Mouse (Mus musculus) CD4-positive, CD25-positive, alpha-beta regulatory T cell, adult 4 months (primary cell): ENCODE measurements around the gene Tex264. TPM values are rescaled to one million over a fixed set of nuclear protein-coding genes. Genes with fewer than 3 reads are reported as not detected.
A peak's percentile ranks its signal among the peaks of the same experiment; 100 is the strongest.

Experiments
- ATAC-seq: one replicate; pipeline ENCODE4 v1.8.0; 2017
- polyA plus RNA-seq, 2 experiments: library from polyadenylated mRNA; unstranded; fragments of 100-300 nt; shearing (Covaris generic); gene quantifications; one replicate each; pipeline ENCODE4 v1.2.1; 2017

Gene Tex264
- polyA plus RNA-seq, result 10 to 100 TPM; 40.7 to 62.0 TPM

DNA sequence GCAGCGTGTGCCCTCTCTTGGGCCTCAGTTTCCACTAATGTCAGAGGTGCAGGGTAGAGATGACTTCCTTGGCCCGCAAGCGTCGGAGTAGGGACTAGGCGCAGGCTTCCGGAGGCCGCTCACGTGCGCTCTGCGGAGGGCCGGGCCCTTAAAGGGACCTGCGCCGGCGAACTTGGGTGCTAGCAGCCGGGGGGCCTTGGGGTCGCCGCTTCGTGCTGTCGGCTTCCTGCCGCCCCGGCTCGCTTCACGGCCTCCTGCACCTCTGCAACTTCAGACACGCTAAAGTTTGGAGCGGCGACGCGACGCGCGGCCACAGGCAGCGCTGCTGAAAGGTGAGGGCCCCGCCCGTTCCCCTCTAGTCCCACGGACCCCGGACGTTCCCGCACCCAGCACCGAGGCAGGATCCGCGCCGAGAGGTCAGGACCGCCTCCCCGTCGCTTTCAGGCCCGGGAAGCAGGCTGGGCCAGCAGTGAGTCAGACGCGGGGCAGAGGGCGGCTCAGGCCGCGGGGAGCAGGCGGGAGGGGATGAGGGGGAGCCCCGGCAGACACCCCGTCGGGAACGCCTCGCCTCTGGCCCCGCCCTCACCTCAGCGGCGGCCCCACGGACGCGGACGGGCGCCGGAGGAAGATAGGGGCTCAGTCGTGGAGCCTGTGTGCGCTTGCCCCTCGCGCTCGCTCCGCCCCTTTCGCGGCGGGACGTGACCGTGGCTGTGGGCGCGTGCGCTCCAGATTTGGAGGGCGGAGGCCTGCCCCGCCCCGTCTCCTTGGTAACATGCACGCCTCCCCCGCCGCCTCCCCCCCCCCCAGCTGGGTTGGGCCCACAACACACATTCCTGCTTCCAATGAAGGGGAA is at the start of gene Tex264:
Gene Tex264, minus strand, starts transcription at position 679 of the 853 bp plus-strand sequence.
- ATAC-seq, result peak; percentile 81

DNA sequence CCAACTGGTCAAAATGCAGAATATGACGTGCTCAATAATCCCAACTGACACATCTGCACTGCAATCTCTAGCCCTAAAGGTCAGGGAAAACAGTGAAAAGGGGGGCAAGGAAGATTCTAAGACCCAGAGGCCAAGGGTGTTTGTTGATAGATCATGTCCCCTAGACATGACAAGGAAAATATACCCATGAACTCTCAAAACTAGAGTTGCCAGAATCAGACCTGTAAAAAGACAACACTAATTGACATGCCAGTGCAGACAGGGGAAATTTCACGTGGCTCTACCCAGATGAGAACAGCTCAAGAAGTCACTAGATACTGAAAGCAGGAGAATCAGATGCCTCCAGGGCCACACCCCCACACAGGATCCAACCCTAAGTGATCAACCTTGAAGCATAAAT is 48.0 kb upstream of the Tex264 start:
- ATAC-seq, result no peak

DNA sequence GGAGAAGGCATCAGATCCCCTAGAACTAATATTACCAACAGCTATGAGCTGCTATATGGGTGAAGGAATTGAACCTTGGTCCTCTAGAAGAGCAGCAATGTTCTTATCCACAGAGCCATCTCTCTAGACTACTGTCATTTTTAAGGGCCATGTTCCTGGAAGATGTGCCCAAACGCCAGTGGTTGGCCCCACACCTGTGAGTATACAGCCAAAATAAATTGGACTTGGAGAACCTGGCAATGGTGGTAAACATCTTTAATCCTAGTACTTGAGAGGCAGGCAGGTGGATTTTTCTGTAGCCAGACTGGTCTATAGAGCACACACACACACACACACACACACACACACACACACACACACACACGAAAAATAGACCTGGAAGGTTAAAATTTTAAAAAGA is 43.7 kb upstream of the Tex264 start:
- no peak for ATAC-seq

DNA sequence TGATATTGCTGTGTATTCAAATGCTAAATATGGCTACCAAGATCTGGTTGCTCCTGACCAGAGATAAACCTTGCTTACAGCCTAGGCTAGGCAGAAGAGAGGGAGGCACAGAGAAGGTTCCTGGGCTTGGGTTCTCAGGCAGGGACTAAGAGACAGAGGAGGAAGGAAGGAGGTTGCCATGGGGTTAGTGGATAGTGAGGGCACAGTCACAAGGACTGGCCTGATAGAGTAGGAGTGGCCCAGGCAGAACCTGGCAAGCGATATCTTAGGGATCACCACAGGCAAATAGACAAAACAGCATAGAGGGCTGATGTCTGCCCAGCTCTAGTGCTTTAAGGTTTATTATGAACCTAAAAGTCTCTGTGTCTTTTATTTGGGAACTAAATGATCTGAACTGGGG is 41.2 kb upstream of the Tex264 start:
- no peak for ATAC-seq

DNA sequence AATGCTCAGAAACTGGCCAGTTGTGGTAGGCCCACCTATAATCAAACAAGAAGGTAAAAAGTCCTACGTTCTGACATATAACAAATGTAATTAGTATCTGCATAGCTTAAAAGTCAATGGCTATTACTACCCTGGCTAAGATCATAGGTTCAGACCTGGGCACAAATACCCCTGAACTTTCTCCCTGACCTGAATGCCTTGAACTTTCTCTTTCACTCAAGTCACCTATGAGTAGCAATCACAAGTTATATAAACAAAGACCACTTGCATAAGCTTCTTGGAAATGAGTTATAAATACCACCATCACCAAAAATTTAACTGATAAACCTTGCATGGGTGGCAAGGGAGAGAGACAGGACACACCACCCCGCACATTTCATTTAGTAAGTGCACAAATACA is 39.7 kb upstream of the Tex264 start:
- no peak for ATAC-seq

DNA sequence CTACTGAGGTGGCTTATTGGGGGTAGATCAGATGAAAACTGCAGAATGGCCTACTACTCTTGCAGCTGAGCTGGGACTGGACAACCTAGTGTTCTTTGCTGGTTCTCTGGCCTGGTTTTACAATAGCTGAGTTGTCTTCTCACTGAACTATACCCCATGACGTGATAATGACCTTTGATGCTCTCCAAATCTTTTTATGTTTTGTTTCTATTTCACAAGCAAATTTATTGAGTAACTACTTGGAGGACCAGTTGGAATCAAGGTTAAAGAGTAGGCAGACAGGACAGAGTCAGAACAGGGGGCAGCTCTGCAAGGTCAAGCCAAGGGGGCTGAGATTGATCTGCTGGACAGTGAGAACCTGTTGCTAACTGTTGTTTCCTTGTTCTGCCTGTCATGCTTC is 39.1 kb upstream of the Tex264 start:
- no peak for ATAC-seq

DNA sequence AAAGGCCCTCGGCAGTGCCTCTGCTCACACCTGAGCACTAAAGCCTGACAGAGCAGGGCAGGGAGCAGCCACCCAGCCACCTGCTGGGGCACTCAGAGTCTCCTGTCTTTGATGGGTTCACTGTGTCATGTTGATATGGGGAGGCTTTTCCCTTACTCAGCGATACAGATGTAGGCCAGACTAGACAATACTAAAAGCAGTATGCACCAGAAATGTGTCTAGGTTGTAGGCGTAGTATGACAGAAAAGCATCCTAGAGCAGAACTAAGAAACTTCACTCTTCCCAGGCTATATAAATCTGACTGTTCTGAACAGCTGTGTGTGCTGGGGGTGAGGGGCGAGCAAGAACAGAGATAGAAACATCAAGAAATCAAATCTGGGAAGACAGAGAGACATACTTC is 31.0 kb upstream of the Tex264 start:
- ATAC-seq, result no peak

DNA sequence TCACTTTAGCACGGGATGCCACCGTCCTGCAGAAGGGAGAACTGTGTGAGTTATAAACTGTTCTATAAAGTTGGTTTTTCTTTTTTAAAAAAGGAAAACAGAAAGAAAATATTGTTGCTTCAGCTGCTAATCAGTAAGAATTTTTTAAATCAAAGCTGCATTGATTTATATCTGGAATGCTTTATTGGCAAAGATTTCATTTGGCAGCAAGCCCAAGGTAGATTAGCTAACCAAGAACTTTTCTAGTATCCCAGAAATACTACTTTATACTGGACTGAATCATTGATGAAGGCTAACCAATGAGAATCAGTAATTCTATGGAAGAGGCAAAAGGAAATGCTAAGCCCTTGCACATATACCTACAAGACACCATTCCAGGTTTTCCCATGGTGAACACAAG is 30.5 kb upstream of the Tex264 start:
- no peak for ATAC-seq

DNA sequence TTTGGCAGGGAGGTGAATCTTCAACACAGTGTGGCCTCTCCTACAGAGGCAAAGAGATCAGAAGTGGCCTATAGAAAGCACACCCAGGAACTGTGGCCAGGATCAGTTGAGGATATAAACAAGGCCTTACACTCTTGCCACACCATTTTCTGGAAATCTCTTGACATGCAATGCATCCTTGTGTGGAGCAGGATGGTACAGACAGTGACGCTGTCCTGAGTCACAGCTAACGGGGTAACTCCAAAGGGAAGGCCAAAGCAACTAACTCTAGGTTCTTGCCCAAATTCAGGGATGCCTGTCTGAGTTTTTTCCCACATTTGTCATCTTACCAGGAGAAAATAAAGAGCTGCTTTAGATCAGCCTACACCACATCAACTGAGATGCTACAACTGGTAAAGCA is 26.7 kb upstream of the Tex264 start:
- ATAC-seq, result no peak

DNA sequence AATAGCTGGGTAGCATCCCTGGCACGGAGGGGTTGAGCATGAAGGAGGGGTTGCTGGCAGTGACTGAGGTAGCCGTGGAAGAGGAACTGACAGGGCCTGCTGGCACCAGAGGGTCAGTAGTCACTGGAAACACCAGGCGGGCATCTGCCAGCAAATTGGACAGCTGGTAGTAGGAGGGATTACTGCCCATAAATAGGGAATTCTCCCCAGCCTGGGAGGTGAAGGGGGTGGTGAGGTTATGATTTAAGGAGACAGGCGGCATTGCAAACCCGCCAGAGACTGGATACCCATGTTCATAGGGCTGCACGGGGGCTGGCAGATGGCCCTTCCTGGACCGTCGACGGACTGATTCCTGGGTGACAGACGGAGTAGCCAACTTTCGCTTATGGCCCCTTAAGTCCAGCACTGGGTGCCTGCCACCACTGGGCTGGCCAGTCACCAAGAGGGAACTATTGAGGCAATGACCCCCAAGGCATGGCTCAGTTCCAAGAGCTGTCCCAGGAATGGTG is 7.3 kb upstream of the Tex264 start:
- ATAC-seq, result no peak

DNA sequence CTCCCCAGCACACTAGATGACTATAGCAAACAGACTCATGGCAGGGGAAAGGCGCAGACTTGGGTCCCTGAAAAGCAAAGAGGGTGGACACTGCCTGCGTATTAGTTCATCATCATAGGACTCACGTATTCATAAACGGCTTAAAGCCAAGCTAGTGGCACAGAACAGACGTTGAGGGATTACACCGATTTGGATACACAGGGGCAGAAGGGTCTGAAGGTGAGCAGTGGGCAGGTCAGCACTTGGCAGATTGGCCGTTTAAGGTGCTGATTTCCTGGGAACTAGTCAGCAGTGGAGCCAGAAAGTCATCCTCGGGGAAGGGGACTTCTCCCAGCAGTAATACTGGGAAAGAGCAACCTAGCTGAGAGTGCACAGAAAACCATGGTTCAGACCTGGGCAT is 3.1 kb upstream of the Tex264 start:
- no peak for ATAC-seq

DNA sequence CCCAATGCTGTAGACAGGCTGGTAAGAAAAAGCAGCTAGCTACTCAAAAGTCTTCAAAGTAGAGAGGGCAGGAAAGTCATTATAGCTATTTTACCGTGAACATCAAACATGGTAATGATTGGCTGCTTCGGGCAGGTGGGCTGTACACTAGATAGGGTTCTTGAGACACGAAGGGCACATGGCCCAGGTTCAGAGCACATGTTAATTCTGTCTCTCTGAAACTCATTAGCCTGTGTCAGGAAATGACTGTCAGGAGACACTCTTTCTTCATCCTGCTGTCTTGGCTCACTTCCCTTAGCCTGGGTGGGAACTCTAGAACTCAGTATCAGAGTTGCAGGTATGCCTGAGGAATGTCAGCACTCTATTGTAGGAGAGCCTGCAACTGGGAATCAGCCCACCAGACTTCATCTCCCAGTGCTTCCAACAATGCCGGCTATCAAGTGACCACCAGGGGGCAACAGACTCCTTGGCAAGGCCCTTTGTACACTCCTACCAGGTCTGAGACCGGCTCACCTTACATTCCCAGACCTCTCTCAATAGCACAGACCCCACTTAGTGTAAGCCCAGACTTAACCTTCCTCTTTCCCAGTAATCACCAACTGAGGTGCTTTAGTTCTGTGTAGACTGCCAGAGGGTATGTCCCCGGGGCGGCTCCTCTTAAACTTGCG is 1.4 kb upstream of the Tex264 start:
- peak; percentile 27 for ATAC-seq

DNA sequence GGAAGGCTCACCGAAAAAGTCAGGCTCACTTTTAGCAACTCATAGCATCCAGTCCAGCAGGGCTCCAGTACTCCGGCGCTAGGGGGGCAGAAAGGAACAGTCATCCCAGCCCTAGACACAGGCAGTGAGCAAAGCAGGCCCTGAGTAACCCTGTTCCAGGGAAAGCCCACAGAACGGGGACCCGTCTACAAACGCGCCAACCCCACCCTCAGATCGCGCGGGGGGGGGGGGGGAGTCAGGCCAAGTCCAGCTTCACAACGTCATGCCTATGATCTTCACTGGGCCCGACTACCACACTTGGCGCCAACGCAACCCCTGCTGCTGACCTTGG is 844 bp downstream of the Tex264 start:
- no peak for ATAC-seq

DNA sequence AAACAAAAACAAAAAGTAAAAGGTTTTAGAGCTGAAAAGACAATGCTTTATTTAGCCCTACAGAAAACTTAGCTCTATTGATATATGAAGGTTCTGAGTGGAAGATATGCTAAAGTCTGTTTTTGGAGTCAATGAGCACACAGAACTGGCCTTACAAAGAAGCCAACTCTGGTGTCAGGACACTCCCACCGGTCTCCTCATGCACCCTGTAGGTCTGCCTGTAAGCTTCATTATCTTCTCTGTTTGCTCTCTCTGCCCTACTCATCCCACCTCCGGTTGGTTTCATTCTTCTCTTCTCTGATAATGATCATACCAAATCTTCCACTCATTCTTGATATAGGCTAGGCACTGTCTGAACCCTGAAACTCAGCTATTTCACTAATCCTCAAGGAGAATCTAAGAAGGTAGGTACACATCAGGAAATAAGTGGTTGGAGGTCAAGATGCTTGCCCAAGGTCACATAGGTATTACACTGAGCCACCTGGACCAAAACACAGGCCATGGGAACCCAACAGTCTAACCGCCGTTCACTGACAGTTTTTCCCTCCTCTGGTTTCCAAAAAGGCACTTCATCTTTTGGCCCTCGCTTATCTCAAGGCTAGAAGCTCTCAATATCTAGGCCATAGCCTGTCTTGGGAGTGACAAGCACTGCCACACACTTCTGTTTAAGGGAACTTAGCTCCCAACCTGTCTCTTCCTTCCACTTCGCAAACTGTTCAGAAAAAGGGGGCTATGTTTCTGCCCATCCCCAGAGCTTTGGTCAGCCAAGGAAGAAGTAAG is 1.4 kb downstream of the Tex264 start:
- no peak for ATAC-seq

DNA sequence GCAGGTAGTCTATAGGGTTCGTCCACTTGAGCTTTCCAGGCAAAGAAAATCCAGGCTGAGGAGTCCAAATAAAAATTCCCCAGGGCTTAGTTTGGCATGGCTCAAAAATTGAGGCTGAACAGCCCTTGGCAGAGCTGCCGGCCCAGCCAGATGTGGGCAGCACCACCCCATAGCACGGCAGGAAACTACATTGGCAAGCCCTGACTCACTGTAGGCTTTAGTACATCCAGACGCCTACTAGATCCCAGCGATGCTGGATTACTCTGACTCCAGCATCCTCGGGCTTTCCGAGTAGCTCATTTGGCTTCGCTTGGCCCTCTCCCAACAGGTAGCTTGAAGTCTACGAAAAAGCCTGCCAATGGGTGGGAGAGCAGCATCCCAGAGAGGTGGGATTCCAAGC is 4.7 kb downstream of the Tex264 start:
- ATAC-seq, result no peak

DNA sequence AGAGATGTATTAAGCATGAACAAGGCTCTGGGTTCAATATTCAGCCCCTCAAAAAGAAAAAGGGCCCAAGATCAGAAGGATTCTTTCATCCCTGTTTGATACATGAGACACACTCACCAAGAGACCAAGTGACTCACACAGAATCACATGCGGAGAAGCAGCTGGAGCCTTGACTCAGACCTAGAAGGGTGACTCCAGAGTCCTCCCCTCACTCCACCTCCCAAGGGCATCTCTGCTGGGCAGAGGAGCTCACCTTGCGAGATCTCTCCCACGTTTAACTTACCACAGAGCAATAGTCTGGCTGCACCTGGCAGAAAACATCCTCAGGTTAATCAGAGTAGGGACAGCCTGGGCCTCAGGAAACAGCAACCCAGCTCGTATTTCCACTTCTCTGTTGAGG is 7.5 kb downstream of the Tex264 start:
- no peak for ATAC-seq

DNA sequence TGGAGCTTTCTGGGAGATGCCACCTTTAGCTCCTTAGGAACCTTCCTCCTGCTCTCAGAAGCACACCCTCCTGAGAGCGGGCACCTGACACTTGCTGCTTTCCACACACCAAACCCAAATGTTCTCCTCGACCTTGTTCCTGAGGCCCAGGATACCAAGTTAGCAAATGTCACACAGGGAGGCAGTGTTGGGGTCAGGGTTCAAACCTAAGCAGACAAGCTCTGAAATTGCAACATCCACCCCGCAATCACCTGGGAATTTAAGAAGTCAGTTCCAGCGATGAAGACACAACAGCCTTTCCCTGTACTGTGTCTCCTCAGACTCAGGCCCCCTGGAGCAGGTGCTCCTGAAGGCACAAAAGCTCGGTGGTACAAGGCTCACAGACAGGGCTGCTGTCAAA is 8.0 kb downstream of the Tex264 start:
- no peak for ATAC-seq

DNA sequence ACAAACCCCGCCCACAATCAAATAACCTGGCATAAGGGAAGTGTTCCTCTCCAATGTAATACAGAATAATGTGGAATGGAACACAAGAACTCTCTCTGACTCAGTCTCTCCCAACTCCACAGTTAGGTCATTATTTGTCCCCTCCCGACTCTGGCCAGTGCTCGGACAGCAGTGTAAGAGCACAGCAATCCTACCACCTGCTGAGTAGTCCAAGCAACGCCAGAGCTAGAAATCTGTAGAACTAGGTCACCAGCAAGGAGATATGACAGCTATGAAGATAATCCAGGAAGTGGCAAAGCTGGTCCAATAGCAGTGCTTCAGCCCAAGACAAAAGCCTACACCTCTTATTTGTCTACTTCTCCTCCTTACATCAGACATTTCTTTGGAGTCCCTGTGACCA is 9.2 kb downstream of the Tex264 start:
- no peak for ATAC-seq

DNA sequence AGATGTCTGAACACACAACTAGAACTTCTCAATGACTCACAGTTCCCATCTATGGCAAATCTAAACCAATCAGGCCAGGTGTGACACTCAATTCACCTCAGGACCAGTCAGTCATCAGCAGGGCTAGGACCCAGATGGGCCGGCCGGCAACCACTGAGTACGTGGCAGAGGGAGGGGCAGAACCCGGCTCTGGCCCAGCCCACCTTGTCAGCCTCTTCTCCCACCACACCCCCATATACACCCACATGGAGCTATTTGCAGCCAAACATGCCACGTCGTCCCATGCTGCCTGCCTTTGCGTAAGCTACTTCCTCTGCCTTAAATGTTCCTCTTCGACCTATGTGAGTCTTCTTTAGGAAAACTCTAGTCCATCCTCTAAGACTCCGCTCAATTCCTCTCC is 9.8 kb downstream of the Tex264 start:
- ATAC-seq, result no peak

DNA sequence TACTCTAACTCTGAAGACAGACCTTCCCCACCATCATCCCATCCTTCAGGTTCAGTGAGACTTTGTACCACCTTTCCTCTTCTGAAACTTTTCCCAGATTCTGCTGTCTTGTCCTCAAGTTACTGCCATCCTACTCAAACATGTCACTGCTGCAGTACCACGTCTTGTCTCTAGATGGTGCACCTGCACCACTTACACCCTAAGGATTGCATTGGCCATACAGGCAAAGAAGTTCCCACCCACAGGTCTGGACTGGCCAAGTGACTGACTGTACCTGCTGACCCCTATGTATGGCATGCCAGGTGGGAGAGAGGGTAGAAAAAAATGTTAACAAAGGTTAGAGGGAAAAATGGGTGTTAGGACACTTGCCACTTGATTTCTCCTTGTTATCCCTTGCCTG is 10.2 kb downstream of the Tex264 start:
- peak; percentile 66 for ATAC-seq

DNA sequence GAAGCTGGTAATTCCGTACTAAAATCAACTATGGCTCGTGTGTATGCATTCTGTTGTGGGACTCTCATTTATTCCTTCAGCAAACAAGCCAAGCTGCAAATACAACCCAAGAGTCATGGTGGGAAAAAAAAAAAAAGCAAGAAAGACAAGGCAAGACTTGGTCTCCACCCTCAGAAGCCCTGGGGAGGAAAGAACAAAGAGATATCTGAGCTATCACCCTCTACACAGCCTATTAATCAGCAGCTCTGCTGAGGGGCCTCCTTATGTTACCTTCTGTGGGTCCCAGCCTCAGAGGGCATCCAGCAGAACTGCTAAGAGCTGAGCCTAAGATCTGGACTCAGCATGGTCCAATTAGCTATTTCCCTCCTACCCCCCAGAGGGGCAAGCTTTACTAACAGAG is 11.9 kb downstream of the Tex264 start:
- no peak for ATAC-seq

DNA sequence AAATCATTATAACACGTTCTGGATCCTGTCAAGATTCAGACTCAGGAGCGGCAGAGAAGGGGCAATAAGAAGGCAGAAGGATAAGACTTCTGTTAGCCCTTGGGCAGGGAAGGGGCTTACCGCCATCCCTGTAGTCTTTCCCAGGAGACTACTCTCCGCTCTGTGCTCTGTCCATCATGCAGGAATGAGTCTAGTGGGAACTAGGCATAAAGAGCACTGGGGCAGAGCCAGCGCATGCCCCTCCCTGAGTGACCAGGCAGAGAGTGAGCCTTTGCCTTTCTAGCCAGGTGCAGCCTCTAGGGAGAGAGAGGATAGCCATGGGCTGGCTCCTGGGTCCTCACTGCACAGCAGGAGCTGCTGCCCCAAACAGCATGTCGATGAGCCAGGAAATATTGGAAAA is 20.9 kb downstream of the Tex264 start:
- ATAC-seq, result no peak

DNA sequence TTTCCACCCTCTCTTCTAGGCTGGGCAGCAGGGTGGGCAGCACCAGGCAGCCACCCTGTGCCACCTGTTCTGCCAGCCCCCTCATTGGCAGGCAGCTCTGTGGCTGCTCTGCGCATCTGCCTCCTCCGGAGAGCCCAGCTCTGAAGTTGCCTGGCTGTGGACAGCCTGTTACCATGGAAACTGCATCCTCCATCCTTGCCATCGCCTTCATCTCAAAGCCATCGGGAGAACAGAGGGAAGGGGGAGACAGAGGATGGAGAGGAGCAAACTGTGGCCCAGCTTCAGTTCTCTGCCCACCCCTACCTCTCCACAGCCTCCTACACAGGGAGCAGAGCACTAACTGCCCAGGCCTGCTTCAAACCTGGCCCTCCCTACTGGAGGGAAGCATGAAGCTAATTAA is 21.3 kb downstream of the Tex264 start:
- ATAC-seq, result no peak

DNA sequence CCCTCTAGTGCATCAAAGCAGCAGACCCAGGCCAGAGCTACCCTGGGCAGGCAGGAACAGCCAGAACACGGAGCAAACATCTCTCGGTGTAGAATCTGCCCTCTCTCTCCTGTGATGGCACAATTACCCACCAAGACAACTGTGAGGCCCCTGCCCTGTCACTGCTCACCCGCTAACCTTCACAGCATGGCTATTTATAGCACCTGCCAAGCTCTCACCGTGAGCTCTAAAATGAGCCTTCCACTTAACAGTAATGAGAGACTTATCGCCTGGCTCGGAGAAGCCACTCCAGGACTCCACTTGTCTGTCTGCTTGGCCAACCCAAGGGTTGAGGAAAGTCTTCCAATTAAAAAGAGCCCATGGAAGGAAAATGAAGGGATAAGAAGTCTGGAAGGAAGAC is 22.5 kb downstream of the Tex264 start:
- ATAC-seq, result no peak
